Mouse (Mus musculus) B cell, adult 2 months (primary cell): ENCODE results near the gene Glis1.
A peak's percentile ranks its signal among the peaks of the same experiment; 100 is the strongest.

Experiments used
- DNase-seq, 2 experiments: peaks; one replicate each; pipeline ENCODE4 v3.0.0; 2022

Glis1 gene

DNA sequence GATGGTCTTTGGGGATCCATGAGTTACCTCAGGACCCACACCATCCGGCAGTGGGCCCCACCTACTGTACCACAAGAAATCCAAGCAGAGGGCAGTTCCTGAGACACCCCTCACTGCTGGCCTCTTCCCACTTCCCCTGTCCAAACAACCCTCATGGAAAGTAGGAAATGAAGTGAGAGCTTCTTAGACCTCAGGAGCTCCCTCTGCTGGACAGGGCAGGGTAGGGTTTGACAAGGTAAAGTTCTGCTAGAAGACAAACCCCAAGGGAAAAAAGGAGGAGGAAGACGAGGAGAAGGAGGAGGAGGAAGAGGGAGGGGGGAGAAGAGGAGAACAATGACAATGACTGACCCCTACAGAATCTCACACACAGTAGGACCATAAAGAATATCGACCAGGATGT lies 203.3 kb downstream of the Glis1 start:
- DNase-seq, result peak; percentile 37 to 45

DNA sequence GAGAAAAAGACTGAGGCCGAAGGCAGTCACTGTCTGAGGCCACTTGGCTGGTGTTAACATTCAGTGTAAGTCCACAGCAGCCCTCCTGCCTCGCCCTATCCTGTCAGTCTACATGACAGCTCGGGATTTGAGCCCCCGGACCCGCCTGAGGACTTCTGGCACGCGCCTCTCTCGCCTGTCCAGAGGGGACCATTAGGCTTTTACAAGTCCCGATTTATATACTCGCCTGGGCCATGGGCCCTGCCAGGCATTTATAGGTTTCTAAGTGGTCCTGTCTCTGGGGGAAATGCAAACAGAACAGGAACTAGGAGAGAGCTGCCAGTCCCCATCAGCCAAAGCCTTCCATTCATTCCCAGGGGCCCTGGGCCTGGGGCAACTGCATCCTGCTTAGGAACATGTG lies 203.9 kb downstream of the Glis1 start:
- no peak for DNase-seq

DNA sequence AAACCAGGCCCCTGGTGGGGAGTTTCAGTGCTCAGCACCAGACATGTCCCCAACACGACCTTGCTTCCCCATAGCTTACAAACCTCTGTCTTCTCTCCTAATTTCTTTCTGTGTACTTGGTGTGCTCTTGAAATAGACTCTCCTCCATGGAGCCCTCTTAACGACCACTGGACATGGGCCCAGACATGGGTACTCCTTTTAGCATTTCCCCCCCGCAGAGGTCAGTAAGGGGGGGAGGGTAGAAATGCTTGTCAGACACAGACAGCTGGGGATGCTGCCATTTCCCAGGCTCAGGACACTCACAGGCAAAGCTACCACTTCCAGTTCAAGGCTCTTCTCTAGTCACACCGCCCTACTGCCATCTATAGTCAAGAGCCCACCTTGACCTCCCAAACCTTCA lies 207.2 kb downstream of the Glis1 start:
- DNase-seq, result no peak

DNA sequence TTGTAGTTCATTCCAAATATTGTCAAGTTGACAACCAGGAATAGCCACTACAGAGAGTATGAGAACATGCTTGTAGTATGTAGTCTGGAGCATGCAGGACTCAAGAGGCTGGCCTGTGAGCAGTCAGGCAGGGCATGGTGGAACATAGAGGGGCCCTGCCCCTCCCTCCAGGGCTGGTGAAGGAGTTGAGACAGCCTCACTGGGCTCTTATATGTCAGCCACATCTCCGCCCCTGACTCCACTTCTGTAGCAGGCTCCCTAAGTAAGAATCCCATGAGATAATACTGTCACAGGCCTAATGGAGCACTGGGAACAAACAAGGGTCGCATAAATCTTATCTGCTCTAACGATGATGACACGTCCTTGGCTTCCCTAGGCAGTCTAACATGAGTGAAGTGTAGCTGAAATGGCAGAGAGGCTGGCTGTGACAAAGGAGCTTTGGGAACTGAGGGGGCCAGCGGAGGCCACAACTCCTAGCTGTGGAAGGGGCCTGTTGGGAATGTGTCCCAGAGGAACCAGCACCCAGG lies 214.6 kb downstream of the Glis1 start:
- no peak for DNase-seq

DNA sequence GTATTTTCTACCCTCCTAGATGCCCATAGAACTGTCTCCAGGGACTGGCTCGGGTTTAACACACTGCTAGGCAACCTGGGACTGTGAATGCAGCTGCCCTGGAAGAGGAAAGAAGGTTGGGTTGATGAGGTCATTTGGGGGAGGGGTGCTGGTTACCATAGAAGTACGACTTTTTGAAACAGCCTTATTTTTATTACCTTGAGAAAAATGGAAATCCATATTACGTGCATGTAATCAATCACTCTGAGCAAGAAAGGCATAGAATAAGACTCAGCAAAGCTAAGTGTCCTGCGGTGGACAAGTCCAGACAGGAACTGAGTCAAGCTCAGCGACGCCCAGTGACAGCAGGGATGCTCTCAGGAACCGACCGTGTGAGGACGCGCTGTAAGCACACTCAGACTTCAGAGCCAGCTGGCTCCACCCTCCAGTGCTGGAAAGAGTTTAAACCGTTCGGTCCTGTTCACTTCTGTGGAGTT lies 216.7 kb downstream of the Glis1 start:
- DNase-seq, result no peak

DNA sequence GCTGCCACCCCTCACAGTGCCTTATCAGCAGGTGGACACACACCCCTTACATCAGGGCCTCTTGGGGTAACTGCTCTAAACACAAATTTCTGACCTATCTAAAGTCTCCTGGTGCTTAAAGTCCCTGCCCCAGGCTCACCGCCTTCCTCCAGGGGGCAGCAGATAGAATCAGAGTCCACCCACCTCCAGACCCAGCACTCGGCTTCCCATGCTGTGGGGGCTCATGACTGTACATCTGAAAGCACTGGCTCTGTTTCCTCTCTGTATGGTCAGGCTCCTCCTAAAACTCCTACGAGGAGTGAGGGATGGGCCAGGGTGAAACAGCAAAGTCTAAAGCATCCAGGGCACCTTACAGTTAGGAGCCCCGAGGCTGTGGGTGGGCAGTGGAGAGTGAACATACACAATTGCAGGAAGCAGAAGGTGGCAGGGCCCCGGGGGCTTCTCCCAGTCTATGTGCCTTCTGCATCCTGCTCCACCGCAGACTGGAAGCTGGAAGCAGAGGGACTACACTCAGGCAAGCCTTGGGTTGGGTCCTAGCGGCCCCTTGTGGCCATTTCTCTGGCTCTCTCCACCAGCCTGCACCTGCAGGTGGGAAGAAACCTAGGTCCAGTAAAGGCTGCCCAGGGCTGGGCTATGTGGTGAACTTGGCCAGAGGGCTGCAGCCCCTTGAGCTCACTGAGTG lies 218.3 kb downstream of the Glis1 start:
- peak; percentile 23 to 33 for DNase-seq

DNA sequence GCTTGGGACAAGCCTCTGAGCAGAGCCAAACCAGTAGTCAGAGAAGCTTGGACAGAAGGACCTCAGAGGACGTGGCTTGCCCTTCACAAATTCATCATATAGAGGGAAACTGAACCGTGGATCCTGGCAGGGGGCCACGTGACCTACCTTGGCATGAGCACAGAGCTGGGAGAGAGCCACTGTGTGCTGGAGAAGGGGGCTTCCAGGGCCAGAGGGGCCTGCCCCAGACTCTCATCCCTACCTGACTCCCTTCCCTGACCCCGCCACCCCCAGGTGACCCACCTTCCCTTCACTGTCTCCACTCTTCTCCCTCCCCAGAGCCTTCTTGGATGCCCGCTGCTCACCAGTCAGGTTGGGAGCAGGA lies 218.9 kb downstream of the Glis1 start:
- DNase-seq, result no peak

DNA sequence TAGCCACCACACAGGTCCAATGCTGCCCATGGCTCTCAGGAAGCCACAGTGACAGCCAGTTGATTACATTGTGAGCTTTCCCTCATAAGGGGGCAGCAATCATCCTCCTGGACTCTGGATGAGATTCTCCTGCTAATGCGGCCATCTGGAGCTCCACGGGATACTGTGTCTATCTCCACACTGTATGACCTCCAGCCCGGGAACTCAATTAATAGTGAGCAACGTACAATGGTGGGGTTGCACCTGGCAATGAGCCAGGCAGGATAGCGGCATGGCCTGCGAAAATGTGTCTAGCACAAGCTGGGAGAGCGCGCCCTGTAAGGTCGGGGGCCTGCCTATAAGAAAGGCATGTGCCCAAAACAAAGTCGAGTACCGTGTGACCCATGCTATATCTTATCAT lies 226.3 kb downstream of the Glis1 start:
- DNase-seq, result no peak

DNA sequence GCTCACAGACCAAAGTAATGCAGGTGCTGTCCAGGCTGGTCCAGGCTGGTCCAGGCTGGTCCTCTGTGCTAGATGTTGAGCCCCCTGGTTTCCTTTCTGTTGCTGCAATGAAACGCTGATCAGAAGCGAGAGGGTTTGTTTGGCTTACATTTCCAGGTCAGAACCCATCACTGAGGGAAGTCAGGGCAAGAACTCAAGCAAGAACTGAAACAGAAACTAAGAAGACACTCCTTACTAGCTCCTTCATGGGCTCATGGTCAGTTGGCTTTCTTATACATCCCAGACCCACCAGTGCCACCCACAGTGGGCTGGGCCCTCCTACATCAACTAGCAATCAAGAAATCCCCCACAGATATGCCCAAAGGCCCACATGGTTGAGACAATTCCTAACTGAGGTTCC lies 234.1 kb downstream of the Glis1 start:
- DNase-seq, result no peak

DNA sequence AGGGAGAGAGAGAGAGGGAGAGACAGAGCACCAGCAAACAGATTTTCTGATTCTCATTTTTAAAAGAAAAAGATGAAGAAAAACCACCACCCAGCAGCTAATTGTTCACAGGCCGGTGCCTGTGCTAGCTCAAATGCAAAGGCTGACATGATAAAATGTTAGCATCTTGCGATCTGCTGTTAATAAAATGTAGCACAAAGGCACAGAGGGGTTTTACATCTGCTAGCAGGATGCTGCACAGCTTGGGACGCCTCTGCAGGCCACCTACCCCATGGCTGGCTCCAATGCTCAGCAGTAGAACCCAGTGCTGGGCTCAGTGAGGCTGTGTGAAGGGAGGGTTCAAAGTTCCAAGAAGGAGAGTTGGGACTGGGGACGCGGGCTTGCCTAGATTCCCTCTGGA lies 236.3 kb downstream of the Glis1 start:
- DNase-seq, result no peak

DNA sequence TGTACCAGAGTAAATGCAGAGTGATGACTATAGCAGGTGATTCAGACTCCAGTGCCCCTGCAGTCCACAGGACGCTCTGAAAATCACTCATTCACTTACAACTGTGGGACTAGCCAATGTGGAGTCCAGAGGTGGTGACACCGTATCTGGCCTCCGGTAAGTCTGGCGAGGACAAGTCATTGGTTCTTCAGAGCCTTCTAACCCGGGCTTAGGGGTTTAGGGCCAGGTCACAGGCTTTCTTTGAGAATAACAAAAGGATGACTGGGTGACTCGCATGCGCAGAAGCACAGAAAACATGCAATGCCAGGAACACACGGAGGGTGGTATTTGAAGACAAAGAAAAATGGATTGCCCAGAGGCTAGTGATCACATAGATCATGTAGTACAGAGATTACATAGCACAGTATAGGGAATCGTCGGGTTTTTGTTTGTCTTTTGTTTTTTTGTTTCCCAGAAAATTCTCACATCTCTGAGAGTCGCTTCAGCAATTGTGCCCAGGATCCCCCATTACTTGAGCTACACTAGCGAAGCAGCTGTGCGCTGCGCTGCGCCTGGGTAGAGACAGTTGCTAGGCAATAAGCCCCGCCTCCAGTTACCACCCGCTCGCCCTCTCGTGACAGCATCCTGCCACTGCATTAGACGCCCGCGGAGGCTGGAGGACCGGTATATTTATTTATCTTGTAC lies 239.4 kb downstream of the Glis1 start:
- DNase-seq, result peak; percentile 77 to 83

DNA sequence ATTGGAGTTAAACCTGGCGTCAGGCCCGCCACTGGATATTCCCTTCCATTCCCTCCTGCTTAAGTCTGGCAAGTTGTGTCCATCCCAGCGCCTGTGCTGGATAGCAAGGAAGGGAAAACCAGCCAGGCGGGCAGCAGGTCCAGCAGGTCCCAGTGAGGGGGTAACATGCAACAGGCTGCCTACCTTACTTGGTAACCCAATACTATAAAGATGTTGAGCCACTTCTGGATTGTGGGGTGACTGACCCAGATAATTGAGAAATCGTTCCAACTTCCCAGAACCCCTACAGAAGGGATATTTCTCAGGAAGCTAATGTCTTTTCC lies 239.9 kb downstream of the Glis1 start:
- no peak for DNase-seq

DNA sequence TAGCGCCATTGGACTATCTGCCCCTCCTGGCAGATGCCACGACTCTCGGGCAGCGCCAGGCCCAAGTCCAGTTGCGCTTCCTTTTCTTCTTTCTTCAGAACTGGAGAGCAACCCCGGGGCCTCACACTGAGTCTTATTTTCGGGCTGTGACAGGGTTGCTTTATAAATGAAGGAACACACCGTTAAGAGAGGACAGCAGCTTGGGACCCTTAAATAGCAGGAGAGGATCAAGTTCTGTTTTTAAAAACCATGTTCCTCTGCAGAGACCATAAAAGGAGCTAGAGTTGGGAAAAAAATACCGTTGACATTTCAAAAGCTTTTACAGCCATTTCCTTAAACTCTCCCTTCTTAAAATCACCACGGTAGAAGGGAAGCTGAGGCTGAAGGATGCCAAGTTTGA lies 241.3 kb downstream of the Glis1 start:
- DNase-seq, result no peak

DNA sequence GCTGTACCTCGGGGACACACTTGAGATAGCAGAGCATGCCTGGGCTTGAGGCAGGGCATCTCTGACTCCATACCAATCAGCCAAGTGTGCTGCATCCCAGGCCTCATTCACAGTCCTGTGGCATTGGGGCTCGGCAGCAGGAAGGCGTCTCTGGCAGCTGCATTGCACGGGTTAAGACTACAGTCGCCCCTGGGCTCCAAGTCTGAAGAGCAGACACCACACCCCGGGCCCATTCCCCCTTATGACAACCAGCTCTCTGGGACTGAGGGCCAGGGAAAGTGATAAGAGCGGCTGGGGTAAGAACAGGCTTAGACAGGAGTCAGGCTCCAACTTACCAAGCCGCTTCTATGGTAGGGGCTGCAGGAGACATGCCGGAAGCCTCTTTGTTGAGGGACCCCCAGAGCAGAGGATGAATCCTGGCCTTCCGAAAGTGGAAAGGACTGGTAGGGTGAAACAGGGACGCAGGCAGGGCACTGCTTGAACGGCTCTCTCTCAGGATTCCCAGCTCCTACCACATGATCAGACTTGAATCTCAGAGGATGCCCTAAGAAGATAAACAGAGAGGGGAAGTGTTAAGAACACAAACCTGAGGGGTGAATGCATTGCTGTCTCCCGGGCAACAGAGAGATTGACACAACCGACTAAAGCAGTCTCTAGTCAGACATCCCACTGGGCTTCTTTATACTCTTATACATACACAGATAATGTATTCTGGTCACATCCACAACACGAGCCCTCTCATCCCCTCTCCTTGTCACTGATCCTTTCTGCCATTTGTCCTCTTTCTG lies 246.1 kb downstream of the Glis1 start:
- no peak for DNase-seq

DNA sequence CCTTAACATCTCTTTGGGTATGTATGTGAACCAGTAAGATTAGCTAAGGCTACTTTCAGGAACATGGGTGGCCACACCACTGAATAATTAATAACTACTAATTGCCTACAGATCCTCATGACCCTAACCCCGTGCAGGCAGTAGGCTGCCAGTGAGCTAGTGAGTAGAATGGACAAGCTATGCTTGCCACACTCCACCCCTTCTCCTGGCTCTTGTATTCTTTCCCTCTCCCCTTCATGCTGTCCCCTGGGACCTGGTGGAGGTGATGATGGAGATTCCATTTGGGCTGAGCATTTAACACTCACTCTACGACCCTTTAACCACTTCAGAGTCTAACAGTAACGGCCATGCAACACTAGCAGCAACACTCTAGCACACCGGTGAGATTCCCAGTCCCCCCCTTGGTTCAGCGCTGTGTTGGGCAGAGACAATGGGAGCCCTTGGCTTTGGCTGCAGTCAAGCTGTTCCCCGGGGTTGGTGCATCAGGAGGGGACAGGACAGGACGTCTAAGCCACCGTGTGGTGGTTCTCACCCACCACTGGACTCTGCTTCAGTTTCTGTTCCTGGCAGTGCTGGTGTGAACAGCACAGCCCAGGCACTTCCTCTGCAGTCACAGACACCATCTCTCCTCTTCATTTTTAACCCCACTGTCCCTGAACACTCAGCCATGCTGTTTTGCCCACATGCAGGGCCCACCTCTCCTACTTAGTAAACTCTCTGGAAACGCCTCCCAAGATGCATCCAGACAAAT lies 246.9 kb downstream of the Glis1 start:
- DNase-seq, result no peak

DNA sequence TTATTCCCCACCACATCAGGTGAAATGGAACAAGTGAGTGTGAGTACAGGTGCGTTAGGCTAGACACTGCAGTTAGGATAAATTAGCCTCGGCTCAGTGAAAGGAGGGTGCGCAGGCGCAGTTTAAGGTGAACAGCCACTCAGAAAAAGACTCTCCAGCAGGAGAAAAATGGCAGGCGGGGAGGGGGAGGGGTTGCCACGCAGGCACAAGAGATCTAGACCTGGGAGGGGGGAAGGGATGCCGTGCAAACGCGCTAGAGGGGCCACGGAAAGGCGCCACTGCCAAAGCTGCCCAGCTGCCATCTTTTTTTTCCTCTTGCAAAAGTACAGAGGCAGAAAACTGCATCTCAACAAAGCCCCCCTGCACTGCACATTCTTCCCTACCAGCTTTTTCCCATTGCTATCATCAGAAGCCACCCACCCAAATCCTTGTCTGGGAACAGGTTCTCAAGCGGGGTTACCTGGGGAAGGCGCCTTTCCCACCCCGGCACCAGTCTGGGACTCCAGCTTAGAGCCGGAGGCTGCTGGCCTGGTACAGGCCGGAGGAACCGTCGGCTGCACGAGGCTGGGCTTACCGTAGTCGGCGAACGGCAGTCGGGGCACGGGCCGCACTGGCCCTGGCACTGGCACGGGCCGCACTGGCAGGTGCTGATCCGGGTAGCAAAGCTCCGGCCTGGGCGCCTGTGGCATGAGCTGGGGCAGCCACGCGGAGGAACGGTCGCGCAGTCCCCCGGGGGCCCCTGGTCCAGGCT lies 248.8 kb downstream of the Glis1 start:
- DNase-seq, result no peak

DNA sequence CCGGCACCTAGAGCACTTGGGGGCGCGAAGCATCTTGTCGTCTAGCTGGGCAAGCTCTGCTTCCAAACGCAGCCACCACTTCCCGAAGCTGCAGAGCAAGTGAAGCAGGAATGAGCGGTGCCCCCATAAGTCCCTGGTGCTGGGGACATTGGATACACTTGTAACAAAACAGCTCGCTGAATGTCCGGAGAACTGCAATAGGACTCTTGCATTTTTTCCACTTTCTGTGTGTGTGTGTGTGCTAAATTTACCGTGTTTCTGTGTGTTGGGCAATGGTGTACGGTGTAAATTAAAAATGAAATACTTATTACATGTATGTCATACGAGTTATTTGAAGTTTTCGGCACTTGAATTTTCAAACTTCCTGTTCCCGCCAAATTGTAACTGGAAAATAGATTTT lies 249.7 kb downstream of the Glis1 start, which contains the start of gene Dmrtb1:
TSS of gene Dmrtb1 (minus strand) at position 101 of the 400 bp plus-strand sequence.
- DNase-seq, result no peak
